Mouse (Mus musculus) heart, embryonic 10.5 days (tissue): ENCODE results near the gene Tsc22d1. TPM values are rescaled to one million over a fixed set of nuclear protein-coding genes. Genes with fewer than 3 reads are reported as not detected.

Experiments used
- DNase-seq: peaks from one replicate; pipeline ENCODE4 v3.0.0-alpha.2; 2017; ENCODE audit warnings: low spot score
- H3K27ac ChIP-seq: fragments of 300-500 bp; sonication (generic); 2 replicates; pipeline ENCODE4 v1.5.1; 2016; ENCODE audit warnings: mild to moderate bottlenecking
- H3K27me3 ChIP-seq: fragments of 300-500 bp; sonication (generic); 2 replicates; pipeline ENCODE4 v1.6.1; 2016; ENCODE audit warnings: mild to moderate bottlenecking; ENCODE audit not compliant: poor library complexity, insufficient read depth, severe bottlenecking
- H3K36me3 ChIP-seq: fragments of 300-500 bp; sonication (generic); 2 replicates; pipeline ENCODE4 v1.6.1; 2016; ENCODE audit warnings: mild to moderate bottlenecking, moderate library complexity
- H3K4me1 ChIP-seq: fragments of 300-500 bp; sonication (generic); 2 replicates; pipeline ENCODE4 v1.6.1; 2016; ENCODE audit warnings: mild to moderate bottlenecking
- H3K4me3 ChIP-seq: fragments of 300-500 bp; sonication (generic); 2 replicates; pipeline ENCODE4 v1.5.1; 2016; ENCODE audit warnings: mild to moderate bottlenecking, moderate library complexity
- H3K9me3 ChIP-seq: fragments of 300-500 bp; sonication (generic); 2 replicates; pipeline ENCODE4 v1.6.1; 2016; ENCODE audit warnings: mild to moderate bottlenecking, moderate library complexity
- WGBS: fragments of 180-500 bp; shearing (Covaris S2); methylation state at CpG from one replicate; pipeline ENCODE4 v1.1.7; 2016; 5-methylcytosine and 5-hydroxymethylcytosine counted together
- polyA plus RNA-seq: library from polyadenylated mRNA; unstranded; fragments of >200 nt; fragmentation: Nextera tagmentation; extraction: Ambion mirVana; gene quantifications from 2 replicates; pipeline ENCODE4 v1.2.1, GENCODE M21; 2016

Gene Tsc22d1
- polyA plus RNA-seq, 1 experiment from 2014 or later = 371 TPM

GRCm38 (mm10) chr14:76452751-76453360 is 38.1 kb downstream of the Tsc22d1 start:
- Histone ChIP-seq H3K27ac (no peak overlapping the region), H3K4me1 (peaks cover 21% of the 10 kb centered on the region), H3K27me3 (no peaks in the 10 kb centered on the region), H3K36me3 (peaks cover 7% of the 10 kb centered on the region; the same call in 1 of the 2 replicates), H3K9me3 (no peaks in the 10 kb centered on the region), H3K4me3 (no peak overlapping the region)
- WGBS = 88% methylated on average over 17 of the region's 17 CpGs
- DNase-seq = no peak

GRCm38 (mm10) chr14:76454673-76455072 is 39.9 kb downstream of the Tsc22d1 start:
- peaks cover 7% of the 10 kb centered on the region; the same call in 1 of the 2 replicates for H3K36me3 ChIP-seq
- no peaks in the 10 kb centered on the region for H3K27me3 ChIP-seq
- no peaks in the 10 kb centered on the region for H3K9me3 ChIP-seq
- WGBS = 70% methylated on average over 5 of the region's 5 CpGs
- no peak overlapping the region for H3K4me3 ChIP-seq
- peaks cover 19% of the 10 kb centered on the region for H3K4me1 ChIP-seq
- 0 out of 2 replicates have a peak overlapping the region, but pooled peaks have one; percentile 22 for H3K27ac ChIP-seq
- DNase-seq = no peak

DNA sequence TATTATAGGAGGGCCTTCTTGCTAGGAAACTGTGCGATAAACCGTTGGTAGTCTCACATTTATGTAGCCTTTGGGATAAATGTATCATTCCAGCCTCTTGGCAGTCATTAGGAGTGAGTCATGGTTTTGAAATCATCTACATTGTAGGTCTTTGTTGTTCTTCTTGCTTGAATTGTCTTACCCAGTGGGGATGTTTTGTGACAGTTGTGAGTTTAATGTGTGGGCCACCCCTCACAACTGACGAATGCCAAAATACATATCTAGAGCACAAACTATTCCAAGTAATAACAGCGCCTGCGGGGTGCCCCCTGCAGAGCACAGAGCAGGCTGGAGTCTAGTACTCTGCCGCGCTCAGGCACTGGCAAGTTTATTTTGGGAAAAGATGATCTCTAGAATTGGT is 40.4 kb downstream of the Tsc22d1 start:
- H3K4me1 ChIP-seq = peaks cover 22% of the 10 kb centered on the region

GRCm38 (mm10) chr14:76457696-76458095 is 42.9 kb downstream of the Tsc22d1 start:
- WGBS = 68% methylated on average over 3 of the region's 3 CpGs
- peaks cover 3% of the 10 kb centered on the region; the same call in 1 of the 2 replicates for H3K36me3 ChIP-seq

More for the DNA sequence above, 40.4 kb downstream of the Tsc22d1 start:
- H3K36me3 ChIP-seq = peaks cover 7% of the 10 kb centered on the region; the same call in 1 of the 2 replicates
- no peaks in the 10 kb centered on the region for H3K27me3 ChIP-seq
- no peak overlapping the region for H3K4me3 ChIP-seq
- 79% methylated on average over 7 of the region's 7 CpGs for WGBS
- DNase-seq = no peak
- H3K27ac ChIP-seq = no peak overlapping the region
- no peaks in the 10 kb centered on the region for H3K9me3 ChIP-seq

DNA sequence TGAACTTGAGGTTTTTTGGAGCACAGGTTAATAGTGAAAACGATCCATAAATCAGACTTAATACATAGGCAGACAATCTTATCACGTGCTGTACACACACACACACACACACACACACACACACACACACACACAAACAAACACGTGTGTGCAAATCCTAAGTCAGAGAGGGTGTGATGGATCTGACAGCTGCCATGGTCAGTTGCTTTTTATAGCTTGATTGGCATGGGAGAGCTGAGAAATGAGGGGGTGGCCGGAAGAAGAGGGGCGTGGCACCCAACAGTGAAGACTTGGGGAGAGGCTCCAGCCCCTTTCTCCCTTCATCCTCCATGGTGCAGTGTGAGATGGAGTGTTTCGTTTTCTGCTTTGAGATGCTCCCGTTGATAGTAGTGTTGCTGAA is 45.4 kb downstream of the Tsc22d1 start:
- Histone ChIP-seq H3K9me3 (no peaks in the 10 kb centered on the region), H3K4me3 (no peak overlapping the region), H3K27ac (no peak overlapping the region), H3K27me3 (no peaks in the 10 kb centered on the region), H3K36me3 (peaks cover 3% of the 10 kb centered on the region; the same call in 1 of the 2 replicates), H3K4me1 (peaks cover 16% of the 10 kb centered on the region)
- WGBS = 67% methylated on average over 7 of the region's 7 CpGs
- DNase-seq = no peak

More at GRCm38 (mm10) chr14:76457696-76458095, 42.9 kb downstream of the Tsc22d1 start:
- DNase-seq = no peak
- no peak overlapping the region for H3K4me3 ChIP-seq
- H3K9me3 ChIP-seq = no peaks in the 10 kb centered on the region
- H3K27me3 ChIP-seq = no peaks in the 10 kb centered on the region
- H3K4me1 ChIP-seq = peaks cover 24% of the 10 kb centered on the region
- H3K27ac ChIP-seq = no peak overlapping the region

- 0 out of 2 replicates have a peak overlapping the region, but pooled peaks have one; percentile 36 for H3K27ac ChIP-seq
- no peaks in the 10 kb centered on the region for H3K9me3 ChIP-seq
- H3K4me3 ChIP-seq = no peak overlapping the region
- DNase-seq = no peak
- peaks cover 3% of the 10 kb centered on the region; the same call in 1 of the 2 replicates for H3K36me3 ChIP-seq
- H3K4me1 ChIP-seq = peaks cover 17% of the 10 kb centered on the region
- WGBS = 69% methylated on average over 10 of the region's 10 CpGs
- no peaks in the 10 kb centered on the region for H3K27me3 ChIP-seq
Observed at GRCm38 (mm10) chr14:76461182-76461775, 46.5 kb downstream of the Tsc22d1 start.

- Histone ChIP-seq H3K4me3 (no peak overlapping the region), H3K9me3 (no peaks in the 10 kb centered on the region), H3K27ac (no peak overlapping the region), H3K27me3 (no peaks in the 10 kb centered on the region), H3K4me1 (peaks cover 27% of the 10 kb centered on the region), H3K36me3 (peaks cover 3% of the 10 kb centered on the region; the same call in 1 of the 2 replicates)
- 85% methylated on average over 4 of the region's 4 CpGs for WGBS
- DNase-seq = no peak
Observed at GRCm38 (mm10) chr14:76463414-76464098, 48.8 kb downstream of the Tsc22d1 start.

- Histone ChIP-seq H3K9me3 (no peaks in the 10 kb centered on the region), H3K36me3 (peaks cover 3% of the 10 kb centered on the region; the same call in 1 of the 2 replicates), H3K27me3 (no peaks in the 10 kb centered on the region), H3K4me3 (no peak overlapping the region), H3K4me1 (peaks cover 26% of the 10 kb centered on the region), H3K27ac (no peak overlapping the region)
- WGBS = 69% methylated on average over 3 of the region's 3 CpGs
- DNase-seq = no peak
Observed at GRCm38 (mm10) chr14:76464967-76465366, 50.2 kb downstream of the Tsc22d1 start.

DNA sequence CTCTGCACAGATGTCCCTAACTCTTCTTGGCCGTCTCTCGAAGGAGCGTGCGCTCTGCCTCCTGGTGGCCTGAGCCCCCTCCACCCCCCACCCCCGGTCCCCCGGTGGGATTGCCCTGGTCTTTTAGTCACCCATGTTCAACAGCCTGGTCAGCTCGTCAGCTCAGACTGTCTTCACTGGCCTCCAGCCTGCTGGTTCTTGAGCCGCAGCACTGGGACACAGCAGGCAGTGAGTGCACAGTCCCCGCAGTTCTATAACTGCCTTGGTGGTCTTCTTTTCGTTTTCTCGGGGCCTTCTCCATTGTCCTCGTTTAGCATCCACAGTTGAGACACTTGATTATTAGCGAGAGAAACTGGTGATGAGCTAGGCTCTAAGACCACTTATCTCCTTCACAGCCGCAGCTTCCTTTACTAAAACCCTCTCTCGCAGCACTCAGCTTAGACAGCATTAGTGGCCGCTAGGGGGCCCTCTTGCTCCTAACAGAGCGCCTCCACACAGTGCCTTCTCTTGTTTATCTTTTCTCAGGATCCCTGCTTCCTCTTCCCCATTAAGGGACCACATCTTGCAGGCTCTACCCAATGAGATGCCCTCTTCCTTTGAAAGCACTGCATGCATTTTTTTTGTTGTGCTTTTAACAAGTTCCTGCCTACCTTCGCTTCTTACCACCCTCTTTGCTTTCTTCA is 52.0 kb downstream of the Tsc22d1 start:
- Histone ChIP-seq H3K4me3 (peak overlapping the region; percentile 27), H3K27ac (peak overlapping the region; percentile 63; the same call in 1 of the 2 replicates), H3K36me3 (peaks cover 3% of the 10 kb centered on the region; the same call in 1 of the 2 replicates), H3K27me3 (no peaks in the 10 kb centered on the region), H3K4me1 (peaks cover 18% of the 10 kb centered on the region), H3K9me3 (no peaks in the 10 kb centered on the region)
- WGBS = 28% methylated on average over 18 of the region's 18 CpGs
- DNase-seq = peak; percentile 84

- WGBS = 85% methylated on average over 11 of the region's 11 CpGs
- Histone ChIP-seq H3K27me3 (no peaks in the 10 kb centered on the region), H3K9me3 (no peaks in the 10 kb centered on the region), H3K4me1 (peaks cover 23% of the 10 kb centered on the region), H3K36me3 (no peaks in the 10 kb centered on the region), H3K27ac (no peak overlapping the region), H3K4me3 (no peak overlapping the region)
- no peak for DNase-seq
Observed at GRCm38 (mm10) chr14:76467932-76468331, 53.2 kb downstream of the Tsc22d1 start.

GRCm38 (mm10) chr14:76471301-76471700 is 56.5 kb downstream of the Tsc22d1 start:
- WGBS = 63% methylated on average over 19 of the region's 19 CpGs
- H3K27me3 ChIP-seq = no peaks in the 10 kb centered on the region
- no peak for DNase-seq
- H3K4me1 ChIP-seq = peaks cover 19% of the 10 kb centered on the region
- no peak overlapping the region for H3K4me3 ChIP-seq
- H3K36me3 ChIP-seq = no peaks in the 10 kb centered on the region
- H3K27ac ChIP-seq = no peak overlapping the region
- H3K9me3 ChIP-seq = no peaks in the 10 kb centered on the region

- WGBS = 70% methylated on average over 8 of the region's 8 CpGs
- Histone ChIP-seq H3K36me3 (no peaks in the 10 kb centered on the region), H3K9me3 (no peaks in the 10 kb centered on the region), H3K27me3 (no peaks in the 10 kb centered on the region), H3K4me1 (peaks cover 13% of the 10 kb centered on the region), H3K27ac (no peak overlapping the region), H3K4me3 (no peak overlapping the region)
- DNase-seq = no peak
Observed at GRCm38 (mm10) chr14:76472487-76472886, 57.7 kb downstream of the Tsc22d1 start.
